Mouse (Mus musculus) hindlimb bud, embryonic 11.5 days (tissue): Measurements from ENCODE around the gene Hcn3.

Source experiments
- DNase-seq: peaks from one replicate; pipeline ENCODE4 v3.0.0-alpha.2; 2012; ENCODE audit warnings: low read depth, low spot score; ENCODE audit errors: extremely low spot score

Hcn3 gene

GRCm38 (mm10) chr3:89159616-89160344 is at the start of gene Hcn3:
Gene Hcn3 (minus strand): TSS chr3:89160196.
- no peak for DNase-seq

- no peak for DNase-seq
Measured at GRCm38 (mm10) chr3:89209731-89210130, 49.7 kb upstream of the Hcn3 start.

- no peak for DNase-seq
Measured at GRCm38 (mm10) chr3:89208736-89209135, 48.7 kb upstream of the Hcn3 start.

- DNase-seq = no peak
Measured at GRCm38 (mm10) chr3:89208075-89208657, 48.2 kb upstream of the Hcn3 start.

DNA sequence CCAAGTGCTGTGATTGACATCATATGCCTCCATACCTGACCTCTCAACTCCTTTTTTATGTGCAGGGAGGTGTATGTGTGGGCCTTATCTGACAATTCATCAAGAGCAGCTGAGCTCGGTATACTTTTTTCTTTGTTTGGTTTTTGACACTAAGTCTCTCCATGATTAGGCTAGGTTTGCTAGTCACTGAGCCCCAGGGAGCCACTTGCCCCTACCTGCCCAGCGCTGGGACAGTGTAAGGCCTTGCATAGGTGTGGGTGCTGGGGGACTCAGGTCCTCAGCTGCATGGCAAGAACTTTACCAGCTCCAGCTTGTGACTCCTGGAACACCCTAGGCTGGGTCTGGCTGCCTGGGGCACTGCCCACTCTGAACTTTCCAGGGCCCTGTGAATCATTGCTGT is 46.7 kb upstream of the Hcn3 start:
- no peak for DNase-seq

DNA sequence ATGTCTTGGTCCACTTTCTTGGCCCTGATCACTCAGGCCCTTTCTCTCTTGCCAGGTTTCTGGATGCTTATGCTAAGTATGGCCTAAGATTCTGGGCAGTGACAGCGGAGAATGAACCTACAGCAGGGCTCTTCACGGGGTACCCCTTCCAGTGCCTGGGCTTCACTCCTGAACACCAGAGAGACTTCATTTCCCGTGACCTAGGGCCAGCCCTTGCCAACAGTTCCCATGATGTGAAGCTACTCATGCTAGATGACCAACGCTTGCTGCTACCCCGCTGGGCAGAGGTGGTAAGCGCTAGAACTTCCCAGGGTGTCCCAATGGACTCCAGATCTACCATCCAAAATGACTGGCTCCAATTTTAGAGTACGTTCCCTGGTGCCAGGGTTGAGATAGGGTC is 46.1 kb upstream of the Hcn3 start:
- DNase-seq = no peak

DNA sequence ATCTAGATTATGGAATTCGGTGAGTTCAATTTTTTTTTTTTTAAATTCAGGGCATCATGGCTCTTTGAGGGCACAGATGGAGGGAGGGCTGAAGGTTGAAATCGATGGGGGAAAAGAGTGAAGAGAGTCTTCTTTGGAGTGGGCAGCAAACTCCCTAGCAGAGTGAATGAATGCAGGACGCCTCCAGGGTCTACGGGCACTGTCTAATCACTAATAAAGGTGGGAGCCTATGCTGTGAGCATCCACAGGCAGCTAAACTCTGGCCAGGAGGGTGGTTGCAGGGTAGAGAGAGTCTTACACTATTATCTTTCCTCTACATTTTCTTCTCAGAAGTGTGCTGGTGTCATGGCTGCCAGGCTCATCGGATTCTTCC is 43.1 kb upstream of the Hcn3 start:
- DNase-seq = no peak

GRCm38 (mm10) chr3:89202253-89203141 is 42.5 kb upstream of the Hcn3 start, which contains the start of gene Gba:
Gene Gba (plus strand): TSS chr3:89202928.
- DNase-seq = peak; percentile 89

DNA sequence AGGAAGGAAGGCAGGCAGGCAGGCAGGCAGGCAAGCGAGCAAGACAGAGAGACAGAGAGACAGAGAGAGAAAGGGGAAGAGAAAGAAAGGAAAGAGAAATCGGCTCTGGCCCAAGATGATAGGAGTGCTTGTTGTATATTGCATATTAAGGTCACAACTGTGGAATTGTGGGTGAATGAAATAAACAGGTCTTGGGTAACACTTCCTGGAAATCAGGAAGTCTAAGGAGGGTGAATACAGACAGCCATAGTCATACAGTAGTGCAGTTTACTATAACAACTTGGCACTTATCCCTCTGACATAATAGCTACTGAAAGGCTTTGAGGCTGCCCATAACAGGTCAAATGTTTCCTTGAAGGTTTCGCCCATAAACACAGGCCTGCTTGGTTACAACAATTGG is 39.8 kb upstream of the Hcn3 start:
- DNase-seq = no peak

DNA sequence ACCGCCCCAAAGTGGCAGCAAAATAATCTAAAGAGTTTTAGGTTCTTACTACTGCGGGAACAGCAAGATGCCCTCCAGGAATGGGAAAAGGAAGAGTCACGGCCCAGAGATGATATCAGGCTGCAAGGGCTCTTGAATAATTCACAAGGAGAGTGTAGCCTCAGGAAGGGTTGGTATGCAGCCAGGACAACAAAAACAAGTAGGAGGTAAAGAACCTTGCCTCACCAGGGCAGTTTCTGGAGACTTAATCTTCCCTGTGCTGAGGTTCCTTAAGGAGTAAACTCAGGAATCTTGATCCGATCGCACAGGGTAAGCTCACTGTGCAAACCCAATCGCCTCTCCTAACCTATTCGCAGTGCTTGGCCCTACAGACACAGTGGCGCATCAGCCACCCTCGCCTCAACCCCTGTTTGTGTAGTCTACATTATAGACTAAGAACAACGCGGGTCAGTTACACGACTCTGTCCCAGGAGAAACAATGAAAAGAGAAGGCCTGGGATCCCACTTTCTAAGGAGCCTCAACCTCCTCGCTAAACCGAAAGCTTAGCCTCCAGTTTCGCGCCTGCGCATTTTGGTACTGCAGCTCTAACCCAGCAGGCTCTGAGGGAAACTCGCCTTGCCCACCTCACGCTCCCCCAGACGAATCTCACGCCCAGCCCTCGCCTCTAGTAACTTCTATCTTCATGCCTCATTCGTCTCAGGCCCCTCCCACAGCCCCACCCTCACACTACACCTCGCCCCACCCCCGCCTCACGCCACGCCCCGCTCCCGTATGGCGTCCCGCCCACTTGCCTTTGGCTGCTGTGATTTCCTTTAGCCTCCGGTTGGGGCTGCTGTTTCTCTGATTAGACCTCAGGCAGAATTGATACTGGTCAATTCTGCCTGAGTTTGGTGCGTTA is 36.2 kb upstream of the Hcn3 start:
- DNase-seq = no peak

DNA sequence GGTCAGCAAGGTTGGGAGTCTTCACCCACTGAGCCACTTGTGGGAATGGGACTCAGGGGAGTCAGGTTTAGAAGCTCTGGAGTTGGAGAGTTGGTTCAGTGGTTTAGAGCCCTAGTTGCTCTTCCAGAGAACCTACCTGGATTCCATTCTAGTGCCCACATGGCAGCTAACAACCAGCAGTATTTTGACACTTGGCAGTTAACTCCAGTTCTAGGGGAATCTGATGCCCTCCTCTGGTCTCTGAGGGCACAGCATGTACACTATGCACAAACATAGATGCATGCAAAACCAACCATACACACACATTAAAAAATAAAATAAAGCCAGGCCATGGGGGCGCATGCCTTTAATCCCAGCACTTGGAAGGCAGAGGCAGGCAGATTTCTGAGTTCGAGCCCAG is 33.9 kb upstream of the Hcn3 start:
- DNase-seq = no peak

DNA sequence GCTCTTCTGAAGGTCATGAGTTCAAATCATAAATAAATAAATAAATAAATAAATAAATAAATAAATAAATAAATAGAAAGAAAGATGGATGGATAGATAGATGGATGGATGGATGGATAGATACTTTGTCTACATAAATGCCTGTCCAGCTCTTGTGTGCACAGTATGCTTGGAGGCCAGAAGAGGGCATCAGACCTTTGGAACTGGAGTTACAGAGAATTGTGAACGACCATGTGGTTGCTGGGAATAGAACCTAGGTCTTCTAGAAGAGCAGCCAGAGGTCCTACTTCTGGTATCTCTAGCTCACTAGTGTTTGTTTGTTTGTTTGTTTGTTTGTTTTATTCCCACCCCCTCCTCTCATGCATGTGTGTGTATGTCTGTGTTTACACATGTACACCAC is 33.4 kb upstream of the Hcn3 start:
- DNase-seq = no peak

DNA sequence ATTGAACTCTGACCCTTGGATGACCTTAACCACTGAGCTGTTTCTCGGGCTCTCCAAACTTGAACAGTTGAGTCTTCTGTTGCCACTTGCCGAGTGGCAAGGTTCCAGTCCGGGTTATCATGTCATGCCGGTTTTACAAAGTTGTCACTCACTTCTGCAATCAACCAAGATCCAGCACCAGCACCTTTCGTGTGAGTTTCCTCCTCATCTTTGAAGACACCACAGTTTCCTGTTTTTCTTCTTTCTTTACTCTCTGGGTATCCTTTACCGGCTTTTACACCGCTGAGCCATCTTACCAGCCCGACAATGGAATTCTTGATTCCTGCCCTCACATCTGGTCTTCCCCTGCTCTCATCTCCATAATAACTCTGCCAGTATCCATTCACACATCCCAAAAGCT is 30.4 kb upstream of the Hcn3 start:
- no peak for DNase-seq

- no peak for DNase-seq
Measured at GRCm38 (mm10) chr3:89188478-89188875, 28.5 kb upstream of the Hcn3 start.

DNA sequence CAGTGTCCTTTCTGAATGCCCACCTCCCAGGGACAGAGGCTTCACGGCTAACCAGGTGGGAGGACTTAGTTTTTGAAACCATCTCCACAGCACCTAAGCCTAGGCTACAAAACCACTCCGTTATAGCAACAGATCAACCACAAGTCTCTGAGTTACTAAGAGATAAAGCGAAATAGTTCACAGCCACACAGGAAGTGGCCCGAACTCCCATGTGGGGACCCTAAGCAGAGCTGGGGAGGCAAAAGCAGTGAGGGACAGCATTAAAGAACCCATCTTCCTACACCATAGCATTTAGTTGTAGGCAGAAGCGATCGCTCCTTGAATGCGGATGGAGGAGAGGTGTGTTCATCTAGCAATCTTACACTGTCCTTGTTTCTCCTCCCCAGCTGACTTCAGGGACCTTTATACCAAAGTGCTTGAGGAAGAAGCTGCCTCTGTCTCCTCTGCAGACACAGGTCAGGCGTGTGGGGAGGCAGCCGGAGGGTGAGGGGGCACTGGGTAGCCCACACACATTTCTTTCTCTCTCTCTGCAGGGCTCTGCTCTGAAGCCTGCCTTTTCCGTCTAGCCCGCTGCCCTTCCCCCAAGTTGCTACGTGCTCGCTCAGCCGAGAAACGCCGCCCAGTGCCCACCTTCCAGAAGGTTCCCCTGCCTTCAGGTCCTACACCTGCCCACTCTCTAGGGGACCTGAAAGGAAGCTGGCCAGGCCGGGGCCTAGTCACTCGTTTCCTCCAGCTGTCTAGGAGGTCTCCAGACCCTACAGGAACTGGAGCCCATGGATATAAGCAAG is 27.9 kb upstream of the Hcn3 start:
- no peak for DNase-seq

DNA sequence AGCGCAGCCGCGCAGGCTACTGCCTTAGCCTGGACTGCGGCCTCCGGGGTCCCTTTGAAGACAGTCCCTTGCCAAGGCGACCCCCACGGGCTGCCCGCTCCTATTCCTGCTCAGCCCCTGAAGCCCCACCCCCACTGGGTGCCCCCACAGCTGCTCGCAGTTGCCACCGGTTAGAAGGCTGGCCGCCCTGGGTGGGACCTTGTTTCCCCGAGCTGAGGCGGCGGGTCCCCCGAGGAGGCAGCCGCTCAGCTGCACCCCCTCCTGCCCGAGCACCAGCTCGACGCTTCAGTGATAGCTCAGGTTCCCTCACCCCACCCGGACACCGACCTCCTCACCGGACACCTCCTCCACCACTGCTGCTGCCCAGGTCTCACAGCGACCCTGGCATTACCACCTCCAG is 27.2 kb upstream of the Hcn3 start:
- DNase-seq = no peak

DNA sequence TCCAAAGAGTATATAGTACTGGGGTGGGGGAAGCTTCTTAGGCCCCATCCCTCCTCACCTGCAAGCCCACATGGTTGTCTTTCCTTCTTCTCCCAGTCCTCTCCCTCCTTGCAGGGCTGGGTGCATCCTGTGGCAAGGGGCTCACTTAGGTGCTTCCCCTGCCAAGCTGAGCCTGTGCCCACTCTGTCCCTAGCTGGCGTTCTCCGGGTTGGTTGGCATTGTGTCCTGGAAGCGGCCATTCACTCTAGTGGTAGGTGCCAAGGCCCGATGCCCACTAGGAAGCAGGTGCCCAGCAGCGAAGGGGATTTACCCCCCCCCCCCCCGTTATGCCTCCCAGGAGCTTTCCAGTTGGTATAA is 23.9 kb upstream of the Hcn3 start:
- DNase-seq = no peak

- DNase-seq = no peak
Measured at GRCm38 (mm10) chr3:89183058-89183958, 23.3 kb upstream of the Hcn3 start, which contains the start of gene Fam189b. Gene Fam189b (plus strand): TSS chr3:89183143.

DNA sequence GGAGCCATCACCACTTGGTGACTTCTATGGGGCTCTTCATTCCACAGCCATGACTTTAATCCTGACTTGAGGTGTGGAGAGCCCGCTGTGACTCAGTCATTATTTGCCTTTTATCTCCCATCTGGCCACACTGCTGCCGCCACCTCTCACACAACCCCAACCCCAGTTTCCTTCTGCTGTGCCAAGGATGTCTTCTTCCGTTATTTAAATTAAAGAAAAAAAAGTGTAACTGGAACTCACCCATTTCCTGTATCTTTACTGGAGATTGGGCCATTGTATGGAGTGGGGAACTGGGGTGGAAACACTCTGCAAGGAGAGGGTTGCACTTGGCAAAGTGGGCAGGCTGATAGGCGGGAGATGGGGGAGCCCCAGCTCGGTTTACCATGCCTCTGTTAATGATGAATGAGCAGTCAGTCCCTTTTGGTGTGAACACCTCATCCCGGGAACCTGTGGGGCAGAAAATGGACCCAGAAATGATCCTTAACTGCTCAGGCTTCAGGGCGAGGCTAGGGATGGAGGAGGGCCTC is 22.6 kb upstream of the Hcn3 start:
- no peak for DNase-seq
